Mouse (Mus musculus) left cerebral cortex, postnatal 10 days (tissue): ENCODE measurements around the gene Hist1h2bp. TPM values are rescaled to one million over a fixed set of nuclear protein-coding genes. Genes with fewer than 3 reads are reported as not detected.
"Not testable (repeated sequence)": the region's sequence is repeated elsewhere in the genome, so short reads cannot be mapped to it uniquely, and the experiment has no call there.

Source experiments
- DNase-seq, 2 experiments: peaks; one replicate each; pipeline ENCODE4 v3.0.0; 2021 to 2022; ENCODE audit warnings: low spot score in 2 of 2, mixed read lengths in 1 of 2; ENCODE audit errors: extremely low spot score in 1 of 2
- intact Hi-C: fragments of 180-260 bp; cut with DNase I; formaldehyde crosslinking; loops from one replicate; pipeline ENCODE4 v1.15.1; 2025
- total RNA-seq, 2 experiments: library from RNA; stranded (reverse); gene quantifications; 2 replicates each; pipeline ENCODE4 v1.2.3; 2021

The Hist1h2bp gene
- total RNA-seq, 2 experiments from 2014 or later: 16.5 to 17.0 TPM

DNA sequence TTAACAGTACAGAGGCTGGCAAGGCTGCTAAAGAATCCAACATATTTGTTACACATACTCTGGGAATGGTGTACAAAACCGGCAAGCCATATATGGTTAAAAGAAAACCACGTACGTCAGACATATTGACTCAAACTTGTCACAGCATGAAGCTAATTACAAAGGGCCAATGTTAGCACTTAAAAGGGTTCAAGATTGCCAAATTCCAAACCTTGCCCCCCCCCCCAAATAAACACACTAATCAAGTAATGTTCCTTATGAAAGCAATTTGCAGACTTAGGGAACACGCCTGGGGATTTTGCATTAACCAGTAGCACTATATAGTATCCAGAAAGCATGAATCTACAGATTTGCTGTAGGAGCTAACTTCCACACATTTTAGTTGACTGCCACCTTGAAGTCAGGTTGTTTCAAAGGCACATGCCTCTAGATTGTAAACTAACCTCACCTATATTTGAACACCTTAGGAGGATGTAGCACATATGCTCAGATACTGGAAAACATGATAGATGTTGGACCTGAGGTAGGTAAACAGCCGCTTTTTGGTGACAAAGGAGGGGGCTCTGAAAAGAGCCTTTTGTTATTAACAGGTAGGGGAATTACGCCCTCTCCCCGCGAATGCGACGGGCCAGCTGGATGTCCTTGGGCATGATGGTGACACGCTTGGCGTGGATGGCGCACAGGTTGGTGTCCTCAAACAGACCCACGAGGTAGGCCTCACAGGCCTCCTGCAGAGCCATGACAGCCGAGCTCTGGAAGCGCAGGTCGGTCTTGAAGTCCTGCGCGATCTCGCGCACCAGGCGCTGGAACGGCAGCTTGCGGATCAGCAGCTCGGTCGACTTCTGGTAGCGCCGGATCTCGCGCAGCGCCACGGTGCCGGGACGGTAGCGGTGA lies 4.7 kb upstream of the Hist1h2bp start:
- DNase-seq, intact Hi-C loops: not testable (repeated sequence)

DNA sequence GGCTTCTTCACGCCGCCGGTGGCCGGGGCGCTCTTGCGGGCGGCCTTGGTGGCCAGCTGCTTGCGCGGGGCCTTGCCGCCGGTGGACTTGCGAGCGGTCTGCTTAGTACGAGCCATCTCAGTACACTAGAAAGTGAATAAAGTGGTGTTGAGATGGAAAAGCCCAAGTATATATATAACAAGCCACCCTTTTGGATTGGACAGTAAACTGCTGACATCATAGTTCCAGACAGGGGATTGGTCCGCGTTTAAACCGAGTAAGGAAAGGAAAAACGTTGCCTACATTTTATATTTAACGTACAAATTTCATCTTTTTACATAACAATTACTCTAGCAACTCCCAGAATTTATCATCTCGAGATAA lies 4.0 kb upstream of the Hist1h2bp start, which contains the start of gene Hist1h3i:
TSS of gene Hist1h3i (minus strand) at position 116 of the 363 bp plus-strand sequence.
- DNase-seq: peak; percentile 28 to 81
- intact Hi-C loops: no loop called here

DNA sequence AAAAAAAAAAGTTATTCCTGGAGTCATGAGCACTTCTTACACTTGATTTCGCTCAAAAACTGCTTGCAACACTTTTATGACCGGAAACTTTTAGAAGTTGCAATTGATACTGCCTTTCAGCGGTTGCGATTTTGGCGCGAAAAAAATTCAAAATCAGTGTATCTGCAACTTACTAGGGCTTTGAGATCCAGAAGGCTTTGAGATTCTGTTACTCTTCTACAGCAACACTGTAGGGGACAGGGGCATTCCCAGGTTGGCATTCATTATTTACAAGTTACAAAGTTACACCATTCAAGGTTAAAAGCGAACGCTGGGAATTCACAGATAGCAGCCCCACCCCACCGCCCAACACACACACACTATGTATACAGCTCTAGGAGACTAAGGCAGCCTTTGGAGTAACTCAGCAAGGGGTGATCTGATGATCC lies 3.5 kb upstream of the Hist1h2bp start:
- DNase-seq: no peak

DNA sequence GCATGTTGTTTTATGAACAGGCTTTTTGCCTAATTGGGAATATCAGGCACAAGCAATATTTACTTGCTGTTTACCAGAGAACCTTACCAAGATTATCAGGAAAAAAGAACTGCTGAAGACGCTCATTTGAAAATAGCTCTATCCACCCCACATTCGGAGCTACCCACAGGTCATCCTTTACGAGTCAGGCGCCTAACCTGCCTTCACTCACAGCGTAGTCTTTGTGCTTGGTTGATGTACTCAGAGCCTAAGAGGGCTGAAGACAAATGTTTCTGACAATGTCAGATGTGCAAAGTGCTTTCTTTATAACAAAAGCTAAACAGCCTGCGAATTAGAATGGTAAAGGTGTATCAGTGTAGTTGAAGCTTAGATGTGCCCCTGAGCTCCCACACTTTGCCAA lies 3.0 kb upstream of the Hist1h2bp start:
- intact Hi-C loops: no loop called here
- no peak for DNase-seq

More for the DNA sequence above, 3.5 kb upstream of the Hist1h2bp start:
- intact Hi-C loops: no loop called here

DNA sequence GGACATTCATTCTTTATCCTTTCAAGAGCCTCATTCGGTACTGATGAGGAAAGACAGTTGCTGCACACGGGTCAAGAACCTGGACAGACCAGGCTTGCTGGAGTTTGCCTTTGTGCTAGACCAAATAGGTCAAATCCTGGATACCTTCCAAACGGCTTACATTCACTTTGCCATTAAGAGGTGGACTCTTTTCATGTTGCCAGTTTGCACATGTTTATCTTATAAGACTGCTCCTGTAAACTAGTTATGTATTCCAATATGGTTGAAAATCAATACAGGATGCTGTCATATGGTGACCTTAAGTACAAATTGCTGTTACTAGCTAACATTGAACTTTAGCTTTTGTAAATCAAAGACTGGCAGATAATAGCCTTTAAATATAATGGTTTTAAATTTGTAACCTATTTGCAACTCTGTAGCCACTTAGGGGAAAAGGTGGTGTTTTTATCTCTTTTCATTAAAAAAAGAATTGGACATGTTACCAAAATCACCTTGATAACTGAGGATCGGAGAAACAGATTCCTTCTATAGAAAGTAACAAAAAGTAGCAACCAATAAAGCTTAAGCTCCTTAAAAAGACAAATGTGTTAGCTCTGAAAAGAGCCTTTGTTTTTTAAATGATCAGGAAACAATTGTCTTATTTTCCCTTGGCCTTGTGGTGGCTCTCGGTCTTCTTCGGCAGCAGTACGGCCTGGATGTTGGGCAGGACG lies 917 bp upstream of the Hist1h2bp start:
- no peak for DNase-seq
- intact Hi-C loops: no loop called here

DNA sequence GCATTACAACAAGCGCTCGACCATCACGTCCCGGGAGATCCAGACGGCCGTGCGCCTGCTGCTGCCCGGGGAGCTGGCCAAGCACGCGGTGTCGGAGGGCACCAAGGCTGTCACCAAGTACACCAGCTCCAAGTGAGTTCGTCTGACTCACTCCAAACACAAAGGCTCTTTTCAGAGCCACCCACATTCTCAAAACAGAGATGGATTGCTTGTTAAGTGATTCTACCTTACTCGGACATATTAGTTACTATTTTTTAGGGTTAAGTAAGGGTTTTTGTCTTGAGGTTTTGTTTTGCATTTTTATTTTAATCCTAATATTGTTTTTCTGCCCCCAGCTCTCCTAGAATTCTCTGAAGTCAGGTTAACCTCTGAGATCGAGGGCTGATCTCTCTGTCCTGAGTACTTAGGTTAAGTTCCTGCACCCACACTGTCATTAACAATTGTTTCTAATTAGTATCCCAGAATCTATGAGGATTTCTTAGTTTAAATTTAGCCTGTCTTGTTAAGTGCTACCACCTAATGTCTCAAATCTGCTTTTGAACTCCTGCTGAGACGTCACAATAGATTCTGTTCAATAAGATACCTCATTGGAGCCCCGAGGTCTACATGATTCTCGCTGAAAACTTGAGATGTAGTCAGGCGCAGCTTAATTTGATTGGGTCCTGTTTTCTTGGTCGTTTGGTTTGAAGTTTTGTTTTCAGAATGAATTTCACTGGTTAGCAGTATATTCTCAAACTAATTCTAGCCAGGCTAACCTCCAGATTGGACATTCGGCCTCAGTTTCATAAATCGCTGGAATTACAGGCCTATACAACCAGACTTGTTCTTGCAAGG lies 716 bp downstream of the Hist1h2bp start:
- DNase-seq: no peak
- intact Hi-C loops: no loop called here

DNA sequence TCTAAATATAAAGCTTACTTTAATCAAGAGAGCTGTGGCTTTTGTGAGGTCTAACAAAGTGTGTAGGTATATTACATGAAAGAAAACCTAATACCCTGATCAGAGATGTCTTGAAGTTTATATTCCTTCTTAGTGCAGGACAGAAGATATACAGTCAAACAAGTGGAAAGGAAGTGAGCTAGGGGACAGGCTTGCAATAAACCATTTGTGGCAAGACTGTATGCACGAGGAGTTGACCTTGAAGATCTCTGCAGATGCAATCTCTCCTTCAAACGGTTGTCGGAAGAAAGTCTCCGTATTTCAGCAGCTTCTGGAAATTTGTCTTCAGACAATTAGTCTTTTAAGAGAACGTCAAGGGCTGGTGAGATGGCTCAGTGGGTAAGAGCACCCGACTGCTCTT lies 2.7 kb downstream of the Hist1h2bp start:
- intact Hi-C loops: no loop called here
- DNase-seq: no peak

DNA sequence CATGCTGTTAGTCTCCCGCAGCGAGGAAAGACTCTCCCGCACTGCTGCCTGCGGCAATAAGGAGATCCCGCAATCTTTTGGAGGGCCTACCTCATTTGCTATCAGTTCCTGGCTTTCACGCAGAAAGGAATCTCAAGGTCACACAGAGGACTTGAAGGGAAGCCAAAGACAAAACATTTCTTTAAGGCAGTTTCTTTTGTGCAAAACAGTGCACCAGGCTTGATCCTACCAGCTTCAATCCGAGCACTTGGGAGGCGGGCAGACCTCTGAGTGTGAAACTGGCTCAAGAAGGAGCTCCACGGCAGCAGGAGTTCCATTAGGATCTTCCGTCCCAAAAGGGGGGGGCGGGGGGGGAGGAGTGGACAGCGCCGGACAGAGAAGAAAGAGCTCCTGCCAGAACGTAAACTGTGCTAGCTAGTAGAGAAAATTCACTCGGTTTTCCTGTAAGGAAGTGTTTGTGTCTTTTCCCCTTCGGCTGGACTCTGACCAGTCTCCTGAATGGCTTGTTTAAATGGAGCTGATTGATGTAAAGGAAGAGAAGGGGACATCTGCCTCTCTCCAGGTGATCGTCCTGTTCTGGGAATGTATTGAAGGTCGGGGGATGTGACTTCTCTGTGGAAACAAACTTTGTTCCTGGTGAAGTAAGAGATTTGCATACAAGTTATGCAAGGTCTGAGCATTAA lies 3.5 kb downstream of the Hist1h2bp start:
- no peak for DNase-seq
- intact Hi-C loops: no loop called here

DNA sequence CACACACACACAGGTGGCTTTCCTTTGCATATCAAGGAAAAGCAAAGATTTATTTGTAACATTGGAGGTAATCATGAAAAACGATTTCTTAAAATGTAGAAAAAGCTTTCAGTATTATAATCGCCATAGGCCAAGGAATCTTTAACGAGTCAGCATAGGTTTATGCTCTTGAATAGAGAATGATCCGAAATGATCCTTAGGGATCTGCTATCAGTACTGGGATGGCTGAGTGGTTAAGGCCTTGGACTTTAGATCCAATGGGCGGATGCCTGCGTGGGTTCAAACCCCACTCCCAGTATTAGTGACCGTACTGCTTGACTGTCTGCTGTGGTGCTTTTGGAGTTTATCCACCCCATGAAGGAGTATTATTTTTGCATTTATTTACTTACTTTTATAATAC lies 8.3 kb downstream of the Hist1h2bp start:
- intact Hi-C loops: no loop called here

DNA sequence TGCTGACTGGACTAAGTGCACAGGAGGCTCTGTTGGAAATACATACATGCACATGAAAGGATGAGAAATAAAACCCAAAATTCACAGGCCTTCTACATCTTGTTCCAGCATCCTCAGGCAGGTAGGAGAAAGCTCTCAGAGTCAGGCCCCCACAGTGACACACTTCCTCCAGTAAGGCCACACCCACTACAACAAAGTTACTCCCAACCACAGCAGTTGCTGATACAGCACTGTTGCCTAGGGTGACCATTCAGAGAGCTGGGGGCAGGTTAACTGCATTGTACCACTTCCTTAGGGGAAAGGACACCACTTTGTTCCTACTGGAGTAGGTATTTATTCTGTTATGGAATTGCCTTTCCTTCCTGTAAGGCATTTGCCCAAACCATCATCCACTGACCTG lies 9.9 kb downstream of the Hist1h2bp start:
- intact Hi-C loops, DNase-seq: not testable (repeated sequence)

More for the DNA sequence above, 8.3 kb downstream of the Hist1h2bp start:
- DNase-seq: no peak

DNA sequence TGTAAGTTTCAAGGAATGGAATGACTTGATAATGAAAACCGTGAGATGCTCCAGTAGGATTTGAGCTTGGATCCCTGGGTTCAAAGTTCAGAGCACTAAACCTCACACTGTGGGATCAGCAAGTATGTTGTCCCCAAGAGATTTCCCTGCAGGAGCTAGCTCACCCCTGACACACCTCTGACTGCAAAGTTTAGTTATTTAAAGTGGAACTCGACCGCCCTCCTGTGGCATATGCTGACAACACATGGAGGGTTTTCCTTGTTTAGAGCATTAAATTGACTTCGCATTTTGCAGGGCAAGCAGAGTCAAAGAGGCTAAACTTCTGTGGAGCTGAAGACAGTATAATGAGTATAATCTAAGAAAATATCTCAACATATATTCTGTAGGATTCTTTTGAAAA lies 15.8 kb downstream of the Hist1h2bp start:
- DNase-seq, intact Hi-C loops: not testable (repeated sequence)

DNA sequence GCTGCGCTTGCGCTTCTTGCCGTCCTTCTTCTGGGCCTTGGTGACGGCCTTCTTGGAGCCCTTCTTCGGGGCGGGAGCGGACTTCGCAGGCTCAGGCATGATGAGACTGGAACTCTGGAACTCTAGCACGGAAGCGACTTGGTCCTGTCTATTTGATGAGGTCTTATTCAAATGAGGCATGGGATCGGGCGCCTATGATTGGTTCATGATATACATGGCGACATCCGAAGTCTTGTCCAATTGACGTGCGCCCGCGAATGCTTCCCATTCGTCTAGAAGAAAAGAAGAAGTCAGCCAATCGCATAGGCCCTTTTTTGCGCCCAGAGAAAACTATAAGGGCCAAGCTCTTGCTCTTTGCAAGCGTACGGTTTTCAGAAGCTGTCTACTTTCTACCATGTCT lies 22.8 kb downstream of the Hist1h2bp start, which contains the start of the genes Hist1h2bq and Hist1h2ao:
TSS of gene Hist1h2bq (minus strand) at position 125 of the 400 bp plus-strand sequence.
TSS of gene Hist1h2ao (plus strand) at position 393 of the 400 bp plus-strand sequence.
- intact Hi-C loops, DNase-seq: not testable (repeated sequence)

DNA sequence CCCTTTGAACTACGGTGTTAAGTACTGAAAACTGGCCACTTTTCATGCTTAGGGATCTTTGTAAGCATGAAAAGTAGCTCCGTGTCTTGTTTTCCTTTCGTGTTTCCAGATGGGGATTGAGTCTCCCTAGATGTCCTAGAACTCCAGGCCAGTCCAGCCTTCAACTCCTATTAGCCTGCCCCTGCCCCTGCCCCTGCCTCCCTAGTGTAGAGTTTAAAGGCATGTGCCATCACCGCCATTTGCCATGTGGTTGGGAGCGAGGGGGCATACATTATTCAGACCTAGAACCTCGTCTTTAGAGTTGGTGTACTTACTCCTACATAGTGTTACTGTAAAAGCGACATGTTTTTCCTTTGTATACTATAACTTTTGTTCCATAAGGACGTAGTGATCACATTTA lies 23.8 kb downstream of the Hist1h2bp start:
- intact Hi-C loops, DNase-seq: not testable (repeated sequence)

DNA sequence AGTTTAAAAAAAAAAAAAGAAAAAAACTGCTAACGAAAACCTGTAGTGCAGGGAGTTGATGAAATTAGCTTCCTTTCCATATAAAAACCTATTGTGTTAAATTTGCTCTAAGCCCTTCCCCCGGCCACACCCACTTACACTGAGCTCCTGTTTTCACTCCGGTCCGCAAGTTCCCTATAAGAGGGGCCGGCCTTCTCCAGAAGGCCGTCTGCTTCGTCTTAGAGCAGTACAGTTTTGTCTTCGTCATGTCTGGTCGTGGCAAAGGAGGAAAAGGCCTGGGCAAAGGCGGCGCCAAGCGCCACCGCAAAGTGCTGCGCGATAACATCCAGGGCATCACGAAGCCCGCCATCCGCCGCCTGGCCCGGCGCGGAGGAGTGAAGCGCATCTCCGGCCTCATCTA lies 24.3 kb downstream of the Hist1h2bp start, which contains the start of gene Hist1h4m:
TSS of gene Hist1h4m (plus strand) at position 208 of the 400 bp plus-strand sequence.
- intact Hi-C loops, DNase-seq: not testable (repeated sequence)

DNA sequence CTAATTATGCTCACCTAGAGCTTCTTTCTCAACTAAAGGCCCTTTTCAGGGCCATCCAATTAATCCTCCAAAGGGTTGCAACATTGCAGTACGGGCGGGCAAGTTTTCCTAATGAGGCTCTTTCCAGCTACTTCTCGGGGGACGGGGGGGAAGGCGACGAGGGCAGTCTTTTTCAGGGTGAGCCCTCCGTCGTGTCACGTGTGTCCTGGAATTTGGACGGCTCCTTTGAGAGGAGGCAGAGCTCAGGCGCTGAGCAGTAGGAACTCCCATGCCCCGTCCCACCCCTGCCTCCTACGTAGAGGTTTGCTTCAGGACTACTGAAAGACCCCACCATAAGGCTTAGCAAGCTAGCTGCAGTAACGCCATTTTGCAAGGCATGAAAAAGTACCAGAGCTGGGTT lies 24.8 kb downstream of the Hist1h2bp start:
- DNase-seq, intact Hi-C loops: not testable (repeated sequence)

DNA sequence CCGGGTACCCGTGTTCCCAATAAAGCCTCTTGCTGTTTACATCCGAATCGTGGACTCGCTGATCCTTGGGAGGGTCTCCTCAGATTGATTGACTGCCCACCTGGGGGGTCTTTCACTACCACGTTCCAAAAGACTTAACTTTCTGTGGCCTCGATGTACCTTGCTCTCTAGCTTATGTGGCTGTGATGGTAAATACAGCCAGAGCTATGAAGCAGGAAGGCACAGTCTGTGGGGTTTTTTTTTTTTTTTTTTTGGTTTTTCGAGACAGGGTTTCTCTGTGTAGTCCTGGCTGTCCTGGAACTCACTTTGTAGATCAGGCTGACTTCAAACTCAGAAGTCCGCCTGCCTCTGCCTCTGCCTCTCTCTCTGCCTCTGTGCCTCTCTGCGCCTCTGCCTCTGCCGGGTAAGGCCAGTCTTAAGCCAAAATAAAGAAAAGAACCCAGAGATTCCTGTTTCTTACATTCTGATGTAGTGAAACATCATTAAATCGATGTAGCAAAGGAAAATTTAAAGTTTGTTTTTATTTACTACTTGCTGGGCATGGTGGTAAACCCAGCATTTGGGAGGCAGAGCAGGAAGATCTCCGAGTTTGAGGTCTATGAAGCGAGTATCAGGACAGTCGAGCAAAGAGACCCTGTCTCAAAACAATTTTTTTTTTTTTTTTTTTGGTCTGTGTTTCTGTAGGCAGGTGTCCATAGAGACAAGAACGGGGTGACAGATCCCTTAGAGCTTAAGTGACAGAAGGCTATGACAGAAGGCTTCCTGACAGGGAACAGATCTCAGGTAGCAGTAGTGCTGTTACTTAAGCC lies 33.0 kb downstream of the Hist1h2bp start:
- DNase-seq, intact Hi-C loops: not testable (repeated sequence)

DNA sequence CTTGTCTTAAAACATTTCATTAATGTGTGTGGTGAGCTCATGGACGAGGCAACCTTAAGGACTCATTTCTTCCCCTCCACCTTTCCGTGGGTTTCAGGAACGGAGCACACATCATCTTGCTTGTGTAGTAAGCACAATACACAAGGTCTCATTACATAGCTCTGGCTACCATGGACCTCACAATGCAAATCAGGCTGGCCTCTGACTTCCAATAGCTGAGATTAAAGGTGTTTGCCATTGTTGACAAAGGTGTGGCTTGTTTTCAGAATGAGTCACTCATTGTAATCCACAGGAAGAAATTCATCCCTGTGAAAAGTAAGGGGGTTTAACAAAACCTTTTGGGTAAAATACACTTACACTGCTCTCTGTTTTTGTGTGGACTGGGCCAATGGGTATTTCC lies 41.2 kb downstream of the Hist1h2bp start:
- intact Hi-C loops: no loop called here

More for the DNA sequence above, 41.2 kb downstream of the Hist1h2bp start:
- DNase-seq: no peak
